Mouse (Mus musculus) midbrain, embryonic 13.5 days (tissue): ENCODE data around the gene AB124611. TPM values are rescaled to one million over a fixed set of nuclear protein-coding genes. Genes with fewer than 3 reads are reported as not detected.
"Not testable (repeated sequence)": the region's sequence is repeated elsewhere in the genome, so short reads cannot be mapped to it uniquely, and the experiment has no call there.

ENCODE experiments used
- ATAC-seq: fragments of 200-750 bp; cut with Nextera tagmentation; 2 replicates; pipeline ENCODE4 v1.8.0; 2017; ENCODE audit warnings: mild to moderate bottlenecking, moderate TSS enrichment, moderate library complexity
- H3K27ac ChIP-seq: fragments of 300-500 bp; sonication (generic); 2 replicates; pipeline ENCODE4 v1.5.1; 2015; ENCODE audit warnings: inconsistent platforms, mild to moderate bottlenecking, moderate library complexity
- H3K27me3 ChIP-seq: fragments of 300-500 bp; sonication (generic); 2 replicates; pipeline ENCODE4 v1.6.1; 2015; ENCODE audit warnings: mild to moderate bottlenecking, inconsistent platforms
- H3K36me3 ChIP-seq: fragments of 300-500 bp; sonication (generic); 2 replicates; pipeline ENCODE4 v1.6.1; 2015; ENCODE audit warnings: mild to moderate bottlenecking, inconsistent platforms
- H3K4me1 ChIP-seq: fragments of 300-500 bp; sonication (generic); replicated peaks from 2 replicates; pipeline ENCODE4 v1.6.1; 2015; ENCODE audit warnings: inconsistent platforms
- H3K4me2 ChIP-seq: fragments of 300-500 bp; sonication (generic); replicated peaks from 2 replicates; pipeline ENCODE4 v1.6.1; 2015; ENCODE audit warnings: moderate library complexity, mild to moderate bottlenecking, inconsistent platforms
- H3K4me3 ChIP-seq: fragments of 300-500 bp; sonication (generic); replicated peaks from 2 replicates; pipeline ENCODE4 v1.5.1; 2015; ENCODE audit warnings: mild to moderate bottlenecking, inconsistent platforms
- H3K9ac ChIP-seq: fragments of 300-500 bp; sonication (generic); replicated peaks from 2 replicates; pipeline ENCODE4 v1.6.1; 2015; ENCODE audit warnings: mild to moderate bottlenecking, inconsistent platforms
- H3K9me3 ChIP-seq: fragments of 300-500 bp; sonication (generic); 2 replicates; pipeline ENCODE4 v1.6.1; 2016; ENCODE audit warnings: mild to moderate bottlenecking, inconsistent platforms
- WGBS: fragments of 180-500 bp; shearing (Covaris S2); methylation state at CpG from one replicate; pipeline ENCODE4 v1.1.7; 2015; 5-methylcytosine and 5-hydroxymethylcytosine counted together
- polyA plus RNA-seq: library from polyadenylated mRNA; unstranded; fragments of >200 nt; fragmentation: Nextera tagmentation; extraction: Ambion mirVana; gene quantifications from 2 replicates; pipeline ENCODE4 v1.2.1, GENCODE M21; 2015

AB124611 gene
- polyA plus RNA-seq: 5.1 and 6.3 TPM in 2 replicates

GRCm38 (mm10) chr9:21525937-21526633, at the start of gene AB124611:
TSS of gene AB124611 (plus strand) at chr9:21526176.
- Histone ChIP-seq H3K4me1 (no peaks in the 10 kb centered on the region), H3K4me3 (no peak within 1 kb of the TSS), H3K36me3 (no peaks in the 10 kb centered on the region), H3K9ac (peak within 1 kb of the TSS; percentile 19; the same call in 1 of the 2 replicates), H3K4me2 (no peak within 1 kb of the TSS), H3K27me3 (no peaks in the 10 kb centered on the region), H3K27ac (no peak within 1 kb of the TSS), H3K9me3 (no peaks in the 10 kb centered on the region)
- ATAC-seq: no peak
- 70% methylated on average over 14 of the region's 14 CpGs for WGBS

DNA sequence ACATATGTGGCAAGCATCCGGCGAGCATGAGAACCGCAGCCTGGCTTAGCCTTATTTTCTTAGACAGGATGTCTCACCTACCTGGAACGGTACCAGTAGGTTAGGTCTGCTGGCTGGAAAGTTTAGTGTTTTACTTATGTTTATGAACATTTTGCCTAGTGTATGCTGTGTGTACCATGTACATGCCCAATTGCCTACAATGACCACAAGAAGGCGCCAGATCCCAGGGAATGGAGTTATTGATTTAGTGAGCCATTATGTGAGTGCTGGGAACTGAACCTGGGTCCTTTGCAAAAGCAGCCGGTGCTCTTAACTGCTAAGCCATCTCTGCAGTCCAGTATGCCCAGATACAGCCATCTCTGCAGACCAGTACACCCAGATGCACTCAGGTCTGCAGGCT, 48.3 kb upstream of the AB124611 start:
- peaks cover 92% of the 10 kb centered on the region for H3K36me3 ChIP-seq
- H3K4me2 ChIP-seq: no peak overlapping the region
- no peaks in the 10 kb centered on the region for H3K27me3 ChIP-seq
- no peak for ATAC-seq
- H3K4me1 ChIP-seq: no peaks in the 10 kb centered on the region
- H3K27ac ChIP-seq: no peak overlapping the region
- H3K9ac ChIP-seq: no peak overlapping the region
- over 99% methylated on average over 6 of the region's 6 CpGs for WGBS
- H3K9me3 ChIP-seq: peaks cover 4% of the 10 kb centered on the region; the same call in 1 of the 2 replicates
- H3K4me3 ChIP-seq: no peak overlapping the region

DNA sequence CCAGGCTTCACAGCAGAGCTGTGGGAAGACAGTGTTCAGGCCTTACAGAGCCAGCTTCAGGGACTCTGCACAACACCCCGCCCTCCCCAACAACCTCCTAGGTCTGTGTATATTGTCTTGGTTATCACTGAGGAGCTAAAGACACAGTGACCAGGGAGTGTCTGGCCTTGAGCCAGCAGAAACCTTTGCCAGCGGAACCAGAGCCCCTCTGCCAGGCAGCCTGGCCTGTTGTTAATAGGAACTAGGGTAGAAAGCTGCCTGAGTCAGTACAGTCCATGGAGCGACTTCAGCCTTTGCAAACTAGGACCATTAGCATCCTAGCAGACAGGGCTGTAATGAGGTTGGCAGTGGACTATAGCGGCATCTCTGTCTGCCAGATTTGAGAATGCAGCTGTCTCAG, 41.9 kb upstream of the AB124611 start:
- H3K4me3 ChIP-seq: no peak overlapping the region
- H3K27me3 ChIP-seq: no peaks in the 10 kb centered on the region
- peaks cover 71% of the 10 kb centered on the region for H3K36me3 ChIP-seq
- no peaks in the 10 kb centered on the region for H3K4me1 ChIP-seq
- H3K9me3 ChIP-seq: no peaks in the 10 kb centered on the region
- no peak overlapping the region for H3K4me2 ChIP-seq
- no peak overlapping the region for H3K9ac ChIP-seq
- WGBS: 93% methylated on average over 4 of the region's 4 CpGs
- H3K27ac ChIP-seq: no peak overlapping the region
- no peak for ATAC-seq

DNA sequence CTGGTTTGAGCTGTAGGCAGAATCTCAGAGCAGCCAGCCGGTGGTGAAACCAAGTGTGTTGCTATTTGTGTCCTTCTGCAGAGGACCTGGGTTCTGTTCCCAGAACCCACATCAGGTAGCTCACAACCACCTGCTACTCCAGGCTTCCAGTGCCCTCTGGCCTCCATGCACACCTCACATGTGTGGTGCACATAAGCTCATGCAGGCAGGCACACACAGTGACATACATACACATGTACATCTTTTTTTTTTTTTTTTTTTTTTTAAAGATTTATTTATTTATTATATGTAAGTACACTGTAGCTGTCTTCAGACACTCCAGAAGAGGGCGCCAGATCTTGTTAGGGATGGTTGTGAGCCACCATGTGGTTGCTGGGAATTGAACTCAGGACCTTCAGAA, 37.7 kb upstream of the AB124611 start:
- WGBS: 90% methylated on average over 1 of the region's 2 CpGs
- peaks cover 57% of the 10 kb centered on the region for H3K36me3 ChIP-seq
- not testable (repeated sequence) for H3K4me1 ChIP-seq, H3K4me3 ChIP-seq, ATAC-seq, H3K27ac ChIP-seq, H3K4me2 ChIP-seq, H3K9ac ChIP-seq, H3K27me3 ChIP-seq, H3K9me3 ChIP-seq

DNA sequence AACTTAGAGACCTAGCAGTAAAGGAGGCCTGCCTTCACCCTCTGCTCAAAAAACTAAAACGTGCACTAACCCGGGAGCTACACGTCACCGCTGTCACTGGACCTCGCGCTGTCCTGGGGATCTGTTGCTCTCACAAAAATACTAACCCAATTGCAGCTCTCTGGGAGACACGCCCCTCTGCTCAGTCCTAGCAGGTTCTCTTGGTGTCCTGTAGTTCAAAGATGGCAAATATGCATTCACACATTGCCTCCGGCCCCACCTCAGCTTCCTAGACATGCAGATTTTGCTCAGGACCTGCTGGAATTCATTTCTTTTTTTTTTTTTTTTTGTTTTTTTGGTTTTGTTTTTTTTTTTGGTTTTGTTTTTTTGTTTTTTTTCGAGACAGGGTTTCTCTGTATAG, 35.3 kb upstream of the AB124611 start:
- no peaks in the 10 kb centered on the region for H3K4me1 ChIP-seq
- WGBS: 94% methylated on average over 9 of the region's 9 CpGs
- no peak overlapping the region for H3K4me2 ChIP-seq
- ATAC-seq: no peak
- H3K36me3 ChIP-seq: peaks cover 50% of the 10 kb centered on the region
- no peaks in the 10 kb centered on the region for H3K9me3 ChIP-seq
- no peaks in the 10 kb centered on the region for H3K27me3 ChIP-seq
- H3K4me3 ChIP-seq: no peak overlapping the region
- H3K9ac ChIP-seq: no peak overlapping the region
- H3K27ac ChIP-seq: no peak overlapping the region

- no peaks in the 10 kb centered on the region for H3K9me3 ChIP-seq
- no peak overlapping the region for H3K9ac ChIP-seq
- no peak overlapping the region for H3K4me3 ChIP-seq
- peaks cover 58% of the 10 kb centered on the region for H3K36me3 ChIP-seq
- H3K4me2 ChIP-seq: no peak overlapping the region
- ATAC-seq: no peak
- no peaks in the 10 kb centered on the region for H3K4me1 ChIP-seq
- no peaks in the 10 kb centered on the region for H3K27me3 ChIP-seq
- H3K27ac ChIP-seq: no peak overlapping the region
- WGBS: 56% methylated on average over 2 of the region's 2 CpGs
These were observed 32.1 kb upstream of the AB124611 start for GRCm38 (mm10) chr9:21493907-21494306.

DNA sequence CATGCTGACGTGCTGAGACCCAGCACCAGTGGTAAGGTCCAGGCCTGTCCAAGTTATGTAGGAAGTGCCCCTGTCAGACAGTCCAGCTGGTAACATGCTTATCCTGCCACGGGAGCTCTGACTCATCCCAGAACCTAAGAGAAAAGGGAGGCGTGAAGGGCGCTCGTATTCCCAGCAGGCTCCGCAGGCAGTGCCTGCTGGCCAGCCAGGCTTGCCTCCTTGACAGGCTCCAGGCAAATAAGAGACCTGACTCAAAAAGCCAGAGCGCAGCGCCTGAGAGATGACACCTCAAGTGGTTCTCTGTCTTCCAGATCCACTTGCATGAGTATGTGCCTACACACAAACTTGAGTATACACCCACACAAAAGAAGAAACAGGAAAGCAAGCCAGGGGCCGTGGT, 31.2 kb upstream of the AB124611 start:
- Histone ChIP-seq H3K9ac (no peak overlapping the region), H3K4me3 (no peak overlapping the region), H3K9me3 (no peaks in the 10 kb centered on the region), H3K4me2 (no peak overlapping the region), H3K27ac (no peak overlapping the region), H3K4me1 (no peaks in the 10 kb centered on the region), H3K27me3 (no peaks in the 10 kb centered on the region), H3K36me3 (peaks cover 62% of the 10 kb centered on the region)
- 91% methylated on average over 9 of the region's 9 CpGs for WGBS
- no peak for ATAC-seq

DNA sequence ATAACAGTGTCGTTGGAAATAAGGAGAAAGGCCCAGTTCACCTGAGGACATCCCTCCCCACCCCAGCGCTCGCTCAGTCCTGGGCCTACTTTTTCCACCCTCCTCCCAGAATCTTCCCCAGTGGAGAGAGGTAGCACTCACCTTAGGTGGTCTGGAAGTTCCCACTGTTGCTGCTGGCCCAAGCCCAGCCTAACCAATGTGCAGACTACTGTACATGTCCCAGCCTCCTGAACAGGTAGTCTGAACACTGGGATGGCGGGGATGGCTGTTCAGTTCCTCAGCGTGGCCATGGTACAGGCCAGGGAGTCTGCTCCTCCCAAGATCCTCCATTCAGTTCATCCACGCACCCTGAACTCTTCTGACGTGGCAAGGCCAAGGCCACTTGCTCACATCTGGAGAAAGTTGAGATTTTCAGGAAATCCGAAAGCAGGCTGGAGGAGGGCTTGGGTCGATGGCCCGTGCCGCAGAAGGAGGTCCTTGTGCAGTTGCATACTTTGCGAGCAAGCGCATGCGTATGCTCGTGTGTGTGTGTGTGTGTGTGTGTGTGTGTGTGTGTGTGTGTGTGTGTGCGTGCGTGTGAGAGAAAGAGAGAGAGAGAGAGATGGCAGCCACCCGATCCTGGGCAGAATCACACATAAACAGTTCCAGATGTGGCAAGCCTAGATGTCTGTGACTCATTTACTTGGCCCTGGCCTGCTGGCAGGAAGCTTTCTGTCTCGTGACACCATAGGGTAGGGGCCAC, 29.5 kb upstream of the AB124611 start:
- Histone ChIP-seq H3K36me3 (peaks cover 58% of the 10 kb centered on the region), H3K4me1 (no peaks in the 10 kb centered on the region), H3K27me3 (no peaks in the 10 kb centered on the region), H3K4me2 (no peak overlapping the region), H3K27ac (no peak overlapping the region), H3K4me3 (no peak overlapping the region), H3K9ac (no peak overlapping the region), H3K9me3 (no peaks in the 10 kb centered on the region)
- 92% methylated on average over 19 of the region's 19 CpGs for WGBS
- no peak for ATAC-seq

DNA sequence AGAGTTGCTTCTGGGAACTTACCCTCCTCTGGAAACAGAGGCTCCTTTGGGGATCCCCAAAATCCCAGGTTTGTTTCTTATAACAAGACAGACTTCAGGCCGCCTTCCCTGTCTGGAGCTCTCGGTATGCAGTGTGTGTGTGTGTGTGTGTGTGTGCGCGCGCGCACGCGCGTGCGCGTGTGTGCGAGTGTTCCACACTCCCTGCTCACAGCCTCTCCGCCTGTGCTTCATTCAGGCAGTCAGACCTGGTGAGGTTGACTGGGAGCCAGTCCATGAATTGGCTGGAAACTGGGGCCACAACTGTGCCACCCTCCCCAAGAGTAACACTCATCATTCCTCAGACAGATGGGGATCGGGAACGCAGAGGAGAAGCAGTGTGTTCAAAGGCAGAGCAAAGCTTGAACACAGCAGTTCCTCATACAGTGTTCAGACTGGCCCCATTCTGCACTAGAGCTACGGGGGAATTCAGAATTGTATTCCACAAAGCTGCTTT, 28.9 kb upstream of the AB124611 start:
- Histone ChIP-seq H3K36me3 (peaks cover 54% of the 10 kb centered on the region), H3K9me3 (no peaks in the 10 kb centered on the region), H3K4me3 (no peak overlapping the region), H3K4me1 (no peaks in the 10 kb centered on the region), H3K4me2 (no peak overlapping the region), H3K9ac (no peak overlapping the region), H3K27ac (no peak overlapping the region), H3K27me3 (no peaks in the 10 kb centered on the region)
- WGBS: 96% methylated on average over 16 of the region's 16 CpGs
- no peak for ATAC-seq

DNA sequence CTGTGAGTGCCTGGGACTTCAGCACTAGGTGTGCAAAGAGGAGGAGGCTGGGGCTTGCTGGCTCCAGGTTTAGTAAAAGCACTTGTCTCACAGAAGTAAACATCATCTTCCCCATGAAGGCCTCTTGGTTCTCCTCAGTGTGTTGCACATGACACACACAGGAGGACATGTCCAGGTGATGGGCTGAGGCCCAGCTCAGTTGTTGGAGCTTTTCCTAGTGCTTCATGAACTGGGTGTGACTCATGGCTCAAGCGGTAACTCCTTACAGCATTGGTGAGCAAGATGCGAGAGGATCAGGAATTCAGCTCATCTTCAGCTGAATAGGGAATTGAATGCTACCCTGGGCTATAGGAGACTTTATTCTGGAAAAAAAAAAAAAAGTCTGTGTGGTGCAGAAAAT, 28.3 kb upstream of the AB124611 start:
- peaks cover 55% of the 10 kb centered on the region for H3K36me3 ChIP-seq
- H3K4me2 ChIP-seq: no peak overlapping the region
- no peaks in the 10 kb centered on the region for H3K4me1 ChIP-seq
- ATAC-seq: no peak
- H3K27me3 ChIP-seq: no peaks in the 10 kb centered on the region
- no peaks in the 10 kb centered on the region for H3K9me3 ChIP-seq
- H3K4me3 ChIP-seq: no peak overlapping the region
- WGBS: 91% methylated on average over 2 of the region's 2 CpGs
- no peak overlapping the region for H3K27ac ChIP-seq
- no peak overlapping the region for H3K9ac ChIP-seq

DNA sequence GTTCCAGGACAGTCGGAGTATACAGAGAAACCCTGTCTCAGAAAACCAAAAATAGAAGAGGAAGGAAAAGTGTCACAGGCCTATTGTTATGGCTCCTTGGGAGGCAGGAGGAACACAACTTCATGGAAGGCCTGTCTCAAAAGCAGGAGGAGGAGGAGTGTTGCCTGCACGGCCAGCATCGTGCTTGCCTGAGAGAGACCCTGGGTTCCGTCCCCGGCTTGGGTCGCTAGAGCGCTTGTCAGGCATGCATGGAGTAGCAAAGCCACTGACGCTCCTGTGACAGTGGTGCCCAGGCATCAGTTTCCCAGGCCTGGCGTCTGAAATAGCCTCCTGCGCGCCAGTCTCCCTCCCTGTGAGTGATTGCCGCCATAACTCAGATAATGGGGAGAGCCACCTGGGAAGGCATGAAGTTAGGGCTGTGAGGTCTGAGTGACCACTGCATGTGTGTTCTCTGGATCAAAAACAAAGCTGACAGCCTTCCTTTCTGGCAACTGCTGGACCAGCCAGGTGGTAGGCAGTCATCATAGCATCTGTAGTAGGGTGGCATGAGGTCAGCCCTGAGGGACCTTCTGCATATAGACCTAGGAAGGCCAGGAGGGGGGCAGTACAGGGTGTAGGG, 27.6 kb upstream of the AB124611 start:
- H3K4me3 ChIP-seq: no peak overlapping the region
- no peak for ATAC-seq
- H3K27me3 ChIP-seq: no peaks in the 10 kb centered on the region
- no peak overlapping the region for H3K27ac ChIP-seq
- WGBS: 90% methylated on average over 12 of the region's 12 CpGs
- H3K36me3 ChIP-seq: peaks cover 62% of the 10 kb centered on the region
- H3K9ac ChIP-seq: no peak overlapping the region
- H3K4me1 ChIP-seq: no peaks in the 10 kb centered on the region
- no peak overlapping the region for H3K4me2 ChIP-seq
- no peaks in the 10 kb centered on the region for H3K9me3 ChIP-seq

DNA sequence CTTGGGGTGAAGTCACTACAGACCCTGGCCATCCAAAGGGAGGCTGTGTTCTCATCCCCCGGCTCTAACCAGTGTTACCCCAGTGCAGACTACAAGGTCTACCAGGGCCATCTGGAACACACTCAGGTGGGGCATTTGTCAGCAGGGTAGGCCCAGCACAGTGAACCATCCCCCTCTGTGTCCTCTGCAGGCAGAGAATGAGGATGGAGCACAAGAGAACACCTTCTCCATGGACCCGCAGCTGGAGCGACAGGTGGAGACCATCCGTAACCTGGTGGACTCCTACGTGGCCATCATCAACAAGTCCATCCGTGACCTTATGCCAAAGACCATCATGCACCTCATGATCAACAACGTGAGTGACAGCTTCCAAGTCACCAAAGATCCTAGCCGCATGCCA, 22.6 kb upstream of the AB124611 start:
- Histone ChIP-seq H3K27ac (no peak overlapping the region), H3K9ac (no peak overlapping the region), H3K27me3 (no peaks in the 10 kb centered on the region), H3K4me1 (no peaks in the 10 kb centered on the region), H3K9me3 (no peaks in the 10 kb centered on the region), H3K36me3 (peaks cover 76% of the 10 kb centered on the region), H3K4me3 (no peak overlapping the region), H3K4me2 (no peak overlapping the region)
- 97% methylated on average over 8 of the region's 8 CpGs for WGBS
- ATAC-seq: no peak
